Comparison of ENCODE assay signal across 8 mouse cellular contexts in genomic region chr13:98890871-98891219, GRCm38 (mm10). TPM values are rescaled to one million over a fixed set of nuclear protein-coding genes. Genes with fewer than 3 reads are reported as not detected.
DNase-seq lines count a peak whose midpoint lies in the region; ATAC-seq and TF ChIP-seq lines count a peak whose summit lies in the region.

No protein-coding gene starts in this region.

- peaks cover 14% of the 10 kb centered on the region for H3K36me3 ChIP-seq in hindbrain, embryonic 15.5 days

- no peak for TF ChIP-seq CTCF in Patski (IDR thresholded peaks at IDR 0.05)

- POLR2A ChIA-PET in Patski (lab: Charles Lee), result interaction anchor here (1.2 kb wide), 1 partner anchor 9 kb away, joined by 3 read pairs; no protein-coding TSS in a partner anchor

- no peak for DNase-seq in Patski (ENCODE audit: low read depth, low spot score)
- peak; percentile 90 to 92 for DNase-seq in cerebellum, postnatal 14 days
- DNase-seq in frontal cortex, postnatal 25 days (ENCODE audit: low spot score in 2 of 2), result peak; percentile 58 to 68
- peak; percentile 65 for DNase-seq in left cerebral cortex, adult 11 months (ENCODE audit: low spot score)
- DNase-seq in lung, postnatal 4 days, result peak; percentile 86 to 87
- DNase-seq in retina, postnatal 7 days (ENCODE audit: low read depth, low spot score), result peak; percentile 71
- peak; percentile 77 for DNase-seq in urinary bladder, adult 2 months (ENCODE audit: low spot score)

- peak overlapping the region; percentile 92 for H3K27ac ChIP-seq in hindbrain, embryonic 15.5 days (replicated peaks)

- H3K4me1 ChIP-seq in hindbrain, embryonic 15.5 days (replicated peaks), result peaks cover 52% of the 10 kb centered on the region

- H3K9me3 ChIP-seq in hindbrain, embryonic 15.5 days, result no peaks in the 10 kb centered on the region

- H3K27me3 ChIP-seq in Patski, result no peaks in the 10 kb centered on the region
- no peaks in the 10 kb centered on the region for H3K27me3 ChIP-seq in hindbrain, embryonic 15.5 days

- CTCF ChIA-PET in Patski (lab: Charles Lee), result interaction anchor here (1.4 to 1.5 kb wide), 2 partner anchors 14 to 202 kb away, joined by 3 to 5 read pairs; no protein-coding TSS in a partner anchor

- ATAC-seq in Patski, result peak; percentile 98
- ATAC-seq in hindbrain, embryonic 15.5 days (ENCODE audit: low FRiP score, low read depth), result peak; percentile 86

- in situ Hi-C loops in Patski (cut with MboI; ENCODE audit: low pct_unique_long_range_greater_than_20kb), result no loop called here

- peak overlapping the region; percentile 88 for H3K4me3 ChIP-seq in hindbrain, embryonic 15.5 days

- under 1% methylated on average over 32 of the region's 32 CpGs for WGBS in hindbrain, embryonic 15.5 days

- peak overlapping the region; percentile 78 for H3K9ac ChIP-seq in hindbrain, embryonic 15.5 days

- H3K4me2 ChIP-seq in hindbrain, embryonic 15.5 days, result peak overlapping the region; percentile 91

RNA-seq across cellular contexts. Expression of gene Tnpo1, which starts 35.3 kb away (rescaled TPM):
- polyA plus RNA-seq in Patski (2021), result 61.7 TPM
- polyA plus RNA-seq in hindbrain, embryonic 15.5 days (2015; fragmentation: Nextera tagmentation; extraction: Ambion mirVana), result 41.9 and 48.6 TPM in 2 replicates
- polyA plus RNA-seq in urinary bladder, adult 2 months (2012; rRNA removed), result 31.0 and 31.3 TPM in 2 replicates
